Mouse (Mus musculus): ENCODE results near the gene Trim66. TPM values are rescaled to one million over a fixed set of nuclear protein-coding genes. Genes with fewer than 3 reads are reported as not detected.

Gene Trim66
- 1 to 10 TPM; 4.0 to 4.5 TPM for total RNA-seq (2021)
- long read RNA-seq, partial matches to known transcripts: 0 of 1 reads
- long read RNA-seq, other reads (novel, unspliced or antisense): 1 of 1 reads

- no peak for DNase-seq (ENCODE audit: low spot score in 2 of 2)
These were observed at the start of gene Trim66 for GRCm38 (mm10) chr7:109508034-109508433. TSS of gene Trim66 (minus strand) at chr7:109508134.

- DNase-seq (ENCODE audit: low spot score in 2 of 2): no peak
These were observed 38.8 kb upstream of the Trim66 start for GRCm38 (mm10) chr7:109546726-109547125.

DNA sequence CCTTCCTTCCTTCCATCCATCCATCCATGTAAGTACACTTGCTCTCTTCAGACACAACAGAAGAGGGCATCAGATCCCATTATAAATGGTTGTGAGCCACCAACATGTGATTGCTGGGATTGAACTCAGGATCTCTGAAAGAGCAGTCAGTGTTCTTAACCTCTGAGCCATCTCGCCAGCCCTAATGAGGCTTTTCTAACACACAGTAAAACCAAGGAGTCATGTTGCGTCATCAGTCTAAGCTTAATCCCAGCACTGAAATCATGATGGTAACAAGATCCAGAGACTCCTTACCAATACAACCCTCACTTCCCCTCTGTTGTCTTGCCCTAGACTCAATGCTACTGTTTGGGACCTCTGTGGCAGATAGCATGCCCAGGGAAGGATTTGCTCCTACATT, 38.3 kb upstream of the Trim66 start:
- no peak for DNase-seq (ENCODE audit: low spot score in 2 of 2)

DNA sequence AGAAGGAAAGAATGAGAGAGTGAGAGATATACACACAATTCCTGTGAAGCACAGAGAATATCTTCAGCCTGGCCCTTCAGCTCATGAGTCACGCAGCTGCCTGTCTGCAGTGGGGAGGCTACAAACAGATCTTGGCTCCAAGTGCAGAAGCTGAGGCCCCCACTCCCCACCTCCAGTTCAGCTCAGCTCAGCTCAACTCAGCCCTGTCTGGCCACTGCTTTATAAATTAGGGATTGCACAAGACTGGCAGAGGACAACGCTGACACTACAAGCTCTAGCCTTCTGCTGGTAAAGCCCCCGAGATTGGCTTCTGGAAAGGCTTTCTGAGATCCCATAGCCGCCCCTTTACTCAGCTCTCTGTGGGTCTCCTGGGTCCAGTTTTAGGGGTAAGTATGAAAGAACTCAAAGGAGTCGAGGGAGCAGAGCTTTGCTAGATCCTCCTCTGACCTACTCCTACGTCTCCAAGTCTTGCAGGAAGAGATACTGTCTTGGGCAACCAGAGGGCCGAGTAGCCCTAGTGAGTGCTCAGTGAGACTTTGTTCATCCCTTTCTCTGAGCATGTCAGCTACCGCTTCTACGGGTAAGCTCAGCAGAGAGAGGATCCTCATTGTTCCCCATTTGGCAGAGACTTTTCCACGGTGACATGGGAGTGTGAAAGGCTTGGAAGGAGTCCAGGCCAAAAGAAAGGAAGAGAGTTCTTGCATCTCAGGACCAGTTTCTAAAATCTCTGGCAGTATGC, 37.5 kb upstream of the Trim66 start:
- no peak for DNase-seq (ENCODE audit: low spot score in 2 of 2)

DNA sequence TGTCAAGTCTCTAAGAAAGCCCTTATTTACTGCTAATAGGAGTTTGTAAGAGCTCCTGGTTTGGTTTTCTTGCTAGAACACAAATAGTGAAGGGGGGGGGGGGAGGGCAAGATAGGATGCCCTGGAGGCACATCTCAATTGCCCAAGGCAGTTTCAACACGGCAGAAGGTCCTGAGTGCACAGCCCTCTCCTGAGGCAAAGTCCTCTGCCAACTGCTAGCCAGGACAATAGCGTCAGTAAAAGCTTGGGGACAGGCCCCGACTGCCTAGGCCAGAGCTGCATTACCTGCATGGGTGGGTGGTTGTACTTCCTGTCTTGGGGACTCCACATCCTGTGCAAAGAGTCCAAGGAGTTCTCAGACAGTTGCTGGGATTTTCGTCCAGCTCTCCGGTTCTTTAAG, 36.9 kb upstream of the Trim66 start:
- DNase-seq (ENCODE audit: low spot score in 2 of 2): no peak

- DNase-seq (ENCODE audit: low spot score in 2 of 2): no peak
These were observed 34.4 kb upstream of the Trim66 start for GRCm38 (mm10) chr7:109542364-109542628.

DNA sequence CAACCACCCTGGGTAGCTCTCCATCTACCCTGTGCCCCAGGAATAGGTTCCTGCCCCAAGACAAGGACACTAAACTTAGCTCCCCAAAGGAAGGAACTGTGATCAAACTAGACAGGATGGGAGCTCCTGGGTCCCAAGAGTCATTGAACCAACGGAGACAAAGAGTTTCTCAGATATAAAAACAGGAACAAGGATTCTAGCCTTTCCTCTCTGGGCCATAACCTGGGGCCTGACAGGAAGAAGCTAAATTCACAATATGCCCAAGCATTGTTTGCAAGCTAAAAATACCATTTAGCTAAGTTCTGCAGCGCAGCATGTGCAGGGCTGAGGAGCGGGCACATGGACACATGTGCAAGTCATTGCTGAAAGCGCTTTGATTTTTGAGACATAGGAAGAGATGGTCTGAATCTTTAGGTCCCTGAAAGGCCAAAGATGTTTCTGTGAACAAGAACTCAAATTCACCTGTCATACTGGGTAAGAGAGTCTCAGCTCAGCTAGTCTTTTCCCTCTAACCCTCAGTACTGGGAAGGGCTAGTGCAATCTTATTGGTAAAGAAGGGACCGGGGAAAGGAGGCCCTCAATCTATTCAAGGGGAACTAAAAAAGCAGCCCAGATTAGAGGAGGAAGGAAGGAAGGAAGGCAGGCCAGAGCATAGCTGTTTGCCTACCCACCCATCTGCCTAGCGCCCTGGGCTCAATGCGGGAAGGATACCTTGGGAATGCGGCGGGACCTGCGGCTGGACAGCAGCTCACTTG, 33.9 kb upstream of the Trim66 start:
- no peak for DNase-seq (ENCODE audit: low spot score in 2 of 2)

DNA sequence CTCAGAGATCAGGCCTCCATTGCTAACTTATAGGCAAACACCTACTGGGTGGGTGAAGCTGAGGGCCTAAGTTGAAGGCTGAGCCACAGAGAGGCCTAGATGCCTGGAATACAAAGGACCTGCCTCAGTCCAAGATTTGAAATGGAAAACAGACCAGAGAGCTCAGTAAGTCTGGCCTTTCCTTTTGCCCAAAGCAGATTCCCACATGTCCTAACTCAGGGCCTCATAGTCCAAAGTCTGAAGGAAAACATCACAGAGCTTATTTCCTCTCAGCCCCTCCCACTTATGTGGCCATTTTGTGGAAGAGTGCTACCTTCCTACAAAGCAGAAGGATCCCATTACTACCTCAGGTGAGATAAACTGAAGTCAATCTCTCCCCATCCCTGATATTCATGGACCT, 33.0 kb upstream of the Trim66 start:
- DNase-seq (ENCODE audit: low spot score in 2 of 2): no peak

DNA sequence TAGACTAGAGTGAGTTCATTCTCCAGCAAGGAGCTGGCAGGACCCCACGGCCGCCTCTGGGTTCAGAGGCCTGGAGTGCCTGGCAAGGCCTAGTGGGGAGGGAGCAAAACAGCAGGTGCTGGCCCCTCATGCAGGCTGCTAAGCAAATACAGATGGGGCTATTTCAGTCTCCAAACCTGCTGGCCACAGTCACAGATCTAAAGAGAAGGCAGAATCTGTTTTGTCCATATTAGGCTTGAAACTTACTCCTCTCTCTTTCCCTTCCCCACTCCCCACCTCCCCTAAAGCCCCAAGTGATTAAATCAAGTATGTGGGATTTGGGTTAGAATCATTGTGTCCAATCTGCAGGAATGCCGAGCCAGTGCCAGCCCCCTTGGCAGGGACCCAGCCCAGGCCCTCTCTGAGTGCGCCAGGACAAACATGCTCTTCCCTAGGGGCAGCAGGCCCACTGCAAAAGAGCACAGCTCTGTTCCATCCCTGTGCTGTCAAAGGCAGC, 28.6 kb upstream of the Trim66 start:
- peak; percentile 69 to 82 for DNase-seq (ENCODE audit: low spot score in 2 of 2)

- DNase-seq (ENCODE audit: low spot score in 2 of 2): no peak
These were observed 27.0 kb upstream of the Trim66 start for GRCm38 (mm10) chr7:109534921-109535320.

GRCm38 (mm10) chr7:109533888-109534287, 26.0 kb upstream of the Trim66 start:
- DNase-seq (ENCODE audit: low spot score in 2 of 2): no peak

DNA sequence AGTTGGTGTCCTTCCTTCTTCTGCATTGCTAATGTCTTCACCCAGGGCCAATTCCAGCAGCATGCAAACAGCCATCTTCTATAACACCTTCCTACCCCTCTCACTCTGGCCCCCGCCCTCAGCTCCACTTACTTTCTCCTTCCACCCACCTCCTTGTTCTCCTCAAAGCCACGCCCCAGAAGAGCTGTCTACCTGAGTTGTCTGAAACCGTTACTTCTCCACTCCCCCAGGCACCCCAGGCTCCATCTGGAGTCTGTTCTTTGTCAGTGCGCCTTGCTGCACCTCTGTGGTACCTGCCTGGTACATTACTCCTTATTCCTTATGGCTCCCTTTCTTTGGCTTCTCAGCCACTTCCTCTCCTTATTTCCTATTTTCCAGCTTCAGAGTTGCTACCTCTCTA, 25.2 kb upstream of the Trim66 start:
- DNase-seq (ENCODE audit: low spot score in 2 of 2): no peak

DNA sequence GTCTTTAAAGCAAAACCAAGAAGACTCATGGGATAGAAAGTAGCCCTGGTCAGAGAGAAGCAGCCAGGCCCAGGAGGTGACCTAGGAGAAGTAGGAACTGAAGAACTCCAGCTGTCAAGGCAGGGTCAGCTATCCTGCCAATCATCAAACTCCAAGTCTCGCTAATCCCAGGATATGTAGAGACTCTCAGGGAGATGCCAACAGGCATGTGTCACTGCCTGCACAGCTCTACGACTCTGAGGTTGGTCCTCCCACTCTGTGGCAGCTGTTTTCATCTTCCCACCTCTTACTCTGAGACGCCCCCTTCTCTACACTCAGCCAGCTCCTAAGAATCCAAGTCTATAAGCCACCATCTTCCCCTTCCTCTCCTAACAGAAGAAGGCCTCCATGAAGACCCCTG, 24.8 kb upstream of the Trim66 start:
- no peak for DNase-seq (ENCODE audit: low spot score in 2 of 2)

- DNase-seq (ENCODE audit: low spot score in 2 of 2): no peak
These were observed 23.6 kb upstream of the Trim66 start for GRCm38 (mm10) chr7:109531501-109531900.

- no peak for DNase-seq (ENCODE audit: low spot score in 2 of 2)
These were observed 21.8 kb upstream of the Trim66 start for GRCm38 (mm10) chr7:109529741-109530140.

- peak; percentile 56 to 70 for DNase-seq (ENCODE audit: low spot score in 2 of 2)
These were observed 20.4 kb upstream of the Trim66 start for GRCm38 (mm10) chr7:109528356-109528755.

DNA sequence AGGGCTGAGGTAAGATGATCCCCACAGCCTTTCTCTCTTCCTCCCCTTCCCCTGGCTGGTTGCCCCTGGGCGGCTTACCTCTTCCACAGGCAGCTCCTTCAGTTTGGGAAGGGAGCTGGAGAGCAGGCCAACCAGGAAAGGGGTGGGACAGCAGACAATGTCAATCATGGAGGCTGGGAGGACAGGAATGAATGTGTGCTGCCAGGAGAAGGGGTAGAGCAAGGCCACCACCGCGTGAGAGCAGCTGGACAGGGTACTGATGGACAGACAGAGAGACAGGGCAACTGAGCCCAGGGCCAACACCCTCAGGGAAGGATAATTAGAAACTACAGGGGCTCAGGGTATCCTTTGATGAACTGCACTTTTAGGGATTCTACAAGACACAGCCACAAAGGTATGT, 19.6 kb upstream of the Trim66 start:
- no peak for DNase-seq (ENCODE audit: low spot score in 2 of 2)

DNA sequence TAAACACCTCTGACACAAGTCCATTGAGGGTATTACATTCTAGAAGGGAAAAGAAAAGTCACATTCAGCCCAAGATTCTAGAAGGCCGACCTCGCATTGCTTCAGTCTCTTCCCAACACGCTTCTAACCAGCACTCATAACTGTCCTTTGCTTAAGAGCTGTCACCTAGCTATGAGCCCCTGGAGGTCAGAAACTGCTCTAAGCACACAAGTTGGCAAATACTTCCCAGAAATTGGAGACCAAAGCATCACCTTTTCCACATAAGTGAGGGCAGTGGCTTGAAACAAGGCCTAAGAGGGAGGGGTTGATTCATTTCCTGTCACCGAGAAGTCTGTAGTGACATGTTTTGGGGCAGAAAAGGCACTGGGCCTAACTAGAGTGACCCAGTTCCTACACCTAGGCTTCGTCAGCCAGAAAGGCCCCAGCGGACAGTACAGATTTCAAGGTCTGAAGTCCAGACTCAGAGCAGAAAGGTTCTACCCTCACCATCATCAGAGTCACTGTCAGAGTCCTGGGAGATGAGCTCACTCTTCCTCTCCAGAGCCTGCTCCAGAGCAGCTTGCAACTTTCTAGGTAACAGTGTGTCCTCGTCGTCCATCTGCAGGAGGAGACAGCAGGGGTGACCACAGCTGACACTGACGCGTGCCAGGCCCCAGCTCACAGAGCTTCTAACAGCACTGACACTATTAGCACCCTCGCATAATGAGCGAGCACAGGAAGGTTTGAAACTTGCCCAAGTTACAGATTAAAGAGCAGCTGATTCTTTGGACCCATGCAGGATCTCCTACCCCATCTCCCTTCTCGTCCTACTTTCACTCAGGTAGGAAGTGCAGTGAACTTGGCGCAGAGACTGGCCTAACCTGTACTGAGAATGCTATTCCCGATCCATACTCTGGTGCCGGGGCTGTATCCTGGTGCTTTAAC, 18.1 kb upstream of the Trim66 start:
- DNase-seq (ENCODE audit: low spot score in 2 of 2): no peak

GRCm38 (mm10) chr7:109524763-109525162, 16.8 kb upstream of the Trim66 start:
- DNase-seq (ENCODE audit: low spot score in 2 of 2): no peak

DNA sequence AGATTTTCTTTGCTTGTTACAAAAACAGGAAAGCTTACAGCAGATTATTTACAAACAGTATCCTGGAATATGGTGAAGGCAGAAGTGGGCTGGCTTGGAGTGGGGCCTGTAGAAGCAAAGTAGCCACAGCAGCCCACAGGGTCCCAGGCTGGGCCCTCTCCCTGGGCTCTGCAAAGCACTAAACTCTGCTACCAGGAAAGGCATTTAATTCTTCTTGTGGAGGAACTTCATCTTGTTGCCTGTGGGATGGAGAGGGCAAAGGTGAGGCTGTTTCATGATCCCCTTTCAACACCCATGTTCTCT, 16.5 kb upstream of the Trim66 start:
- no peak for DNase-seq (ENCODE audit: low spot score in 2 of 2)

- no peak for DNase-seq (ENCODE audit: low spot score in 2 of 2)
These were observed 16.0 kb upstream of the Trim66 start for GRCm38 (mm10) chr7:109523741-109524441.

Data from layer of hippocampus, postnatal 10 days (tissue).